Mouse (Mus musculus): ENCODE data around the gene Hist3h2a. TPM values are rescaled to one million over a fixed set of nuclear protein-coding genes. Genes with fewer than 3 reads are reported as not detected.
A peak's percentile ranks its signal among the peaks of the same experiment; 100 is the strongest.

The Hist3h2a gene
- polyA plus RNA-seq (2016; fragmentation: Nextera tagmentation; extraction: Ambion mirVana): 15.5 and 15.9 TPM in 2 replicates

- H3K4me1 ChIP-seq: peaks cover 36% of the 10 kb centered on the region
- H3K9me3 ChIP-seq: no peaks in the 10 kb centered on the region
- peak within 1 kb of the TSS; percentile 86 for H3K4me3 ChIP-seq
- peak within 1 kb of the TSS; percentile 94 for H3K27ac ChIP-seq
- WGBS: under 1% methylated on average over 49 of the region's 49 CpGs
- H3K27me3 ChIP-seq (ENCODE audit: insufficient read depth, poor library complexity, severe bottlenecking): peaks cover 26% of the 10 kb centered on the region
- DNase-seq (ENCODE audit: low spot score): peak; percentile 96
- peaks cover 12% of the 10 kb centered on the region; the same call in 1 of the 2 replicates for H3K36me3 ChIP-seq
Observed at GRCm38 (mm10) chr11:58954420-58955142, at the start of gene Hist3h2a, which contains the start of gene Trim17. Gene Hist3h2a (plus strand): TSS chr11:58954685. Gene Trim17 (plus strand): TSS chr11:58954685.

GRCm38 (mm10) chr11:58904838-58905237 is 49.6 kb upstream of the Hist3h2a start:
- peak overlapping the region; percentile 88; the same call in 1 of the 2 replicates for H3K4me3 ChIP-seq
- no peak for DNase-seq (ENCODE audit: low spot score)

GRCm38 (mm10) chr11:58913776-58914175 is 40.7 kb upstream of the Hist3h2a start:
- peaks cover 12% of the 10 kb centered on the region for H3K4me1 ChIP-seq
- H3K27me3 ChIP-seq (ENCODE audit: insufficient read depth, poor library complexity, severe bottlenecking): 0 out of 2 replicates have a peak, but pooled peaks cover 4% of the 10 kb centered on the region
- no peak for DNase-seq (ENCODE audit: low spot score)
- no peaks in the 10 kb centered on the region for H3K9me3 ChIP-seq
- no peaks in the 10 kb centered on the region for H3K36me3 ChIP-seq
- WGBS: 68% methylated on average over 1 of the region's 1 CpGs
- peak overlapping the region; percentile 56; the same call in 1 of the 2 replicates for H3K4me3 ChIP-seq
- peak overlapping the region; percentile 87; the same call in 1 of the 2 replicates for H3K27ac ChIP-seq

More at GRCm38 (mm10) chr11:58904838-58905237, 49.6 kb upstream of the Hist3h2a start:
- no peak overlapping the region for H3K27ac ChIP-seq
- H3K9me3 ChIP-seq: no peaks in the 10 kb centered on the region
- no peaks in the 10 kb centered on the region for H3K27me3 ChIP-seq (ENCODE audit: insufficient read depth, poor library complexity, severe bottlenecking)
- 49% methylated on average over 6 of the region's 6 CpGs for WGBS
- peaks cover 18% of the 10 kb centered on the region for H3K36me3 ChIP-seq
- peaks cover 21% of the 10 kb centered on the region for H3K4me1 ChIP-seq

- Histone ChIP-seq H3K4me3 (peak overlapping the region; percentile 56), H3K36me3 (no peaks in the 10 kb centered on the region), H3K4me1 (peaks cover 15% of the 10 kb centered on the region), H3K9me3 (no peaks in the 10 kb centered on the region), H3K27me3 (ENCODE audit: insufficient read depth, poor library complexity, severe bottlenecking) (0 out of 2 replicates have a peak, but pooled peaks cover 4% of the 10 kb centered on the region), H3K27ac (peak overlapping the region; percentile 87)
- WGBS: 13% methylated on average over 17 of the region's 17 CpGs
- DNase-seq (ENCODE audit: low spot score): no peak
Observed at GRCm38 (mm10) chr11:58914461-58915028, 39.9 kb upstream of the Hist3h2a start.

GRCm38 (mm10) chr11:58916879-58917744 is 37.4 kb upstream of the Hist3h2a start:
- H3K27ac ChIP-seq: no peak overlapping the region
- 0 out of 2 replicates have a peak, but pooled peaks cover 8% of the 10 kb centered on the region for H3K27me3 ChIP-seq (ENCODE audit: insufficient read depth, poor library complexity, severe bottlenecking)
- WGBS: 48% methylated on average over 14 of the region's 14 CpGs
- H3K36me3 ChIP-seq: no peaks in the 10 kb centered on the region
- peaks cover 21% of the 10 kb centered on the region for H3K4me1 ChIP-seq
- no peak overlapping the region for H3K4me3 ChIP-seq
- no peaks in the 10 kb centered on the region for H3K9me3 ChIP-seq
- no peak for DNase-seq (ENCODE audit: low spot score)

GRCm38 (mm10) chr11:58917745-58918366 is 36.6 kb upstream of the Hist3h2a start, which contains the start of gene Btnl10:
Gene Btnl10 (plus strand): TSS chr11:58917908.
- DNase-seq (ENCODE audit: low spot score): no peak
- H3K4me3 ChIP-seq: no peak within 1 kb of the TSS
- 77% methylated on average over 12 of the region's 12 CpGs for WGBS
- H3K36me3 ChIP-seq: no peaks in the 10 kb centered on the region
- no peaks in the 10 kb centered on the region for H3K9me3 ChIP-seq
- peaks cover 21% of the 10 kb centered on the region for H3K4me1 ChIP-seq
- H3K27me3 ChIP-seq (ENCODE audit: insufficient read depth, poor library complexity, severe bottlenecking): 0 out of 2 replicates have a peak, but pooled peaks cover 8% of the 10 kb centered on the region
- no peak within 1 kb of the TSS for H3K27ac ChIP-seq

- whole genome bisulfite sequencing: 77% methylated on average over 5 of the region's 5 CpGs
- DNase-seq (ENCODE audit: low spot score): no peak
- Histone ChIP-seq H3K9me3 (no peaks in the 10 kb centered on the region), H3K4me1 (peaks cover 21% of the 10 kb centered on the region), H3K27me3 (ENCODE audit: insufficient read depth, poor library complexity, severe bottlenecking) (peaks cover 16% of the 10 kb centered on the region; the same call in 1 of the 2 replicates), H3K36me3 (no peaks in the 10 kb centered on the region), H3K27ac (no peak overlapping the region), H3K4me3 (no peak overlapping the region)
Observed at GRCm38 (mm10) chr11:58918759-58919158, 35.7 kb upstream of the Hist3h2a start.

GRCm38 (mm10) chr11:58922420-58922819 is 32.1 kb upstream of the Hist3h2a start:
- Histone ChIP-seq H3K4me1 (peaks cover 13% of the 10 kb centered on the region), H3K4me3 (no peak overlapping the region), H3K27ac (no peak overlapping the region), H3K27me3 (ENCODE audit: insufficient read depth, poor library complexity, severe bottlenecking) (peaks cover 18% of the 10 kb centered on the region; the same call in 1 of the 2 replicates), H3K9me3 (no peaks in the 10 kb centered on the region), H3K36me3 (no peaks in the 10 kb centered on the region)
- no peak for DNase-seq (ENCODE audit: low spot score)
- 85% methylated on average over 9 of the region's 9 CpGs for WGBS

GRCm38 (mm10) chr11:58926651-58927050 is 27.8 kb upstream of the Hist3h2a start:
- 90% methylated on average over 2 of the region's 3 CpGs for WGBS

GRCm38 (mm10) chr11:58927053-58927452 is 27.4 kb upstream of the Hist3h2a start:
- Histone ChIP-seq H3K9me3 (no peaks in the 10 kb centered on the region), H3K27me3 (ENCODE audit: insufficient read depth, poor library complexity, severe bottlenecking) (peaks cover 11% of the 10 kb centered on the region; the same call in 1 of the 2 replicates), H3K4me1 (peaks cover 20% of the 10 kb centered on the region), H3K27ac (no peak overlapping the region), H3K4me3 (no peak overlapping the region), H3K36me3 (peaks cover 10% of the 10 kb centered on the region)
- WGBS: 67% methylated on average over 2 of the region's 2 CpGs
- DNase-seq (ENCODE audit: low spot score): no peak

More at GRCm38 (mm10) chr11:58926651-58927050, 27.8 kb upstream of the Hist3h2a start:
- H3K27ac ChIP-seq: no peak overlapping the region
- H3K4me1 ChIP-seq: peaks cover 20% of the 10 kb centered on the region
- H3K36me3 ChIP-seq: peaks cover 6% of the 10 kb centered on the region
- no peak for DNase-seq (ENCODE audit: low spot score)
- no peaks in the 10 kb centered on the region for H3K9me3 ChIP-seq
- H3K4me3 ChIP-seq: no peak overlapping the region
- peaks cover 11% of the 10 kb centered on the region; the same call in 1 of the 2 replicates for H3K27me3 ChIP-seq (ENCODE audit: insufficient read depth, poor library complexity, severe bottlenecking)

- DNase-seq (ENCODE audit: low spot score): peak; percentile 85
- peaks cover 10% of the 10 kb centered on the region; the same call in 1 of the 2 replicates for H3K27me3 ChIP-seq (ENCODE audit: insufficient read depth, poor library complexity, severe bottlenecking)
- 25% methylated on average over 20 of the region's 20 CpGs for WGBS
- peaks cover 20% of the 10 kb centered on the region for H3K4me1 ChIP-seq
- H3K4me3 ChIP-seq: peak overlapping the region; percentile 35
- peaks cover 20% of the 10 kb centered on the region for H3K36me3 ChIP-seq
- peak overlapping the region; percentile 57; the same call in 1 of the 2 replicates for H3K27ac ChIP-seq
- no peaks in the 10 kb centered on the region for H3K9me3 ChIP-seq
Observed at GRCm38 (mm10) chr11:58927790-58928651, 26.5 kb upstream of the Hist3h2a start.

Data from heart, embryonic 10.5 days (tissue).